Mouse (Mus musculus): ENCODE measurements around the gene Pax6. TPM values are rescaled to one million over a fixed set of nuclear protein-coding genes. Genes with fewer than 3 reads are reported as not detected.

The Pax6 gene
- polyA plus RNA-seq (2015; fragmentation: Nextera tagmentation; extraction: Ambion mirVana): 0.63 and 0.67 TPM in 2 replicates

DNA sequence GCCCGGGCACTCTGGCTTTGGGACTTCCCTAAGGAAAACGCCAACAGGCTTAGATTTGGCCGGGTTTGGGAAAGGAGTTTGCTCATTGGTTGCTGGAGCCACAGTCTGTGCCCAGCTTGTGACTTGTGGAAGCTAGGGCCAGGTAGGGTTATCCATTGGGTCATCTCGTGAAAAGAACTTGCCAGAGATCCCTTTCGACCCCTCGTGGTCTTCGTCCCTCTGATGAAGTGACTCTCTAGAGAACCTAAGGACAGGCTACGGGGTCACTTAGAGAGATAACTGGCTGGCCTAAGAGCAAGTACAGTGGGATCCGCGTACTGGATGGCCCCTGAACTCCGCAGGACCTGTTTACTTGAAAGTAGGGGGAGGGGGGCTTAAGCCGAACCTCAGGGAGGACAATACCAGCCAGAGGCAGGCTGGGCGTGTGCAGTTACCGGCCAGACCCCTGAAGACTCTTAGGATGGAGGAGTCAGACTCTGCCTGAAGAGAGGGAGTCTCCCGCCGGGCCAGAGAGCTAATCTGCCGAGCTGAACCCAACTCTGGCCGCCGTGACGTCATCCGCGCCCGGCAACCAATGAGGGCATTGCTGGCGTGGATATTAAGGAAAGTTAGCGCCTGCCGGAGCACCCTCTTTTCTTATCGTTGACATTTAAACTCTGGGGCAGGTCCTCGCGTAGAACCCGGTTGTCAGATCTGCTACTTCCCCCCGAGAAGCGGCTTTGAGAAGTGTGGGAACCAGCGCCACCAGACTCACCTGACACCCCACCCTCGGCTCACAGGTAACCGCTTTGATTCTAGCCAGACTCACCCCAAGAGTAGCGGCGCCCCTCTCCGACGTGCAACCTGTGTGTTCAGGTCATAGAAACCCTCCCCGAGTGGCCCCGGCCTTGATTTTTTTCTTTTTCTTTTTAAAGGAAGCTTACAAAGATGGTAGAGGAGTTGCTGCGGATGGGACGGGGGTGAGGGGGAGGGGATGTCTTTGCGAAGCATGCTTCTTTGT lies at the start of gene Pax6:
Gene Pax6 (plus strand): TSS at position 630 of the 1,000 bp plus-strand sequence.
- H3K9ac ChIP-seq (ENCODE audit: low read length): no peak within 1 kb of the TSS
- ATAC-seq (ENCODE audit: low FRiP score, low TSS enrichment) (no peak), DNase-seq (ENCODE audit: low spot score) (peak; percentile 16)
- no peak within 1 kb of the TSS for H3K27ac ChIP-seq (replicated peaks)
- H3K4me2 ChIP-seq (replicated peaks; ENCODE audit: low read depth): no peak within 1 kb of the TSS
- no peaks in the 10 kb centered on the region for H3K36me3 ChIP-seq (ENCODE audit: control insufficient read depth, insufficient read depth, low read length)
- 0 out of 2 replicates have a peak, but pooled peaks cover under 1% of the 10 kb centered on the region for H3K4me1 ChIP-seq (replicated peaks; ENCODE audit: control insufficient read depth, insufficient read depth)
- 2% methylated on average over 44 of the region's 44 CpGs for WGBS
- H3K9me3 ChIP-seq (ENCODE audit: control insufficient read depth, low read length): no peaks in the 10 kb centered on the region
- peaks cover 39% of the 10 kb centered on the region for H3K27me3 ChIP-seq (ENCODE audit: control insufficient read depth, insufficient read depth, low read length)
- TF ChIP-seq CTCF (IDR thresholded peaks at IDR 0.05; ENCODE audit: low read depth) (no peak), EP300 (optimal IDR thresholded peaks at IDR 0.05) (no peak)
- 0 out of 2 replicates have a peak within 1 kb of the TSS, but pooled peaks have one; percentile 8 for H3K4me3 ChIP-seq (ENCODE audit: low read depth, low read length)

DNA sequence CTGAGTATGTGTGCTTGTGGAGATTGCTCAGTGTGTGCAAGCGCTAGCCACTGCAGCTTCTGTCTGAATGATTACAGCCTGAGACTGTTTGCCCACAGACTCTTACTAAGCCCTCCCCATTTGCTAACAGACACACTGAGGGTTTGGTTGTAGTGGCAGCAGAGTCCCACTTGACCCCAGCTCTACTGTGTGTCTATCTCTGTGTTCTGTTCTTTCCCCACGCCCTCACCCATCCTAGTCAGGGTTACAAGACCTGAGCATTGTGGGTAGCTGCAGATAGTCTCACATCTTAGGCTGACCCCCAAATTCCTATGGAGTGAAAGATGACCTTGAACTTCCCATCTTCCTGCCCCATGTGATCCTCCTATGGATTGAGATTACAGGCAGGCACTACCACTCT lies 19.8 kb upstream of the Pax6 start:
- Histone ChIP-seq H3K27ac (replicated peaks) (no peak overlapping the region), H3K9ac (ENCODE audit: low read length) (no peak overlapping the region), H3K4me2 (replicated peaks; ENCODE audit: low read depth) (no peak overlapping the region), H3K4me3 (ENCODE audit: low read depth, low read length) (no peak overlapping the region), H3K4me1 (replicated peaks; ENCODE audit: control insufficient read depth, insufficient read depth) (no peaks in the 10 kb centered on the region), H3K36me3 (ENCODE audit: control insufficient read depth, insufficient read depth, low read length) (no peaks in the 10 kb centered on the region), H3K9me3 (ENCODE audit: control insufficient read depth, low read length) (no peaks in the 10 kb centered on the region), H3K27me3 (ENCODE audit: control insufficient read depth, insufficient read depth, low read length) (no peaks in the 10 kb centered on the region)
- no peak for DNase-seq (ENCODE audit: low spot score)
- no peak for ATAC-seq (ENCODE audit: low FRiP score, low TSS enrichment)
- TF ChIP-seq EP300 (optimal IDR thresholded peaks at IDR 0.05): no peak
- TF ChIP-seq CTCF (IDR thresholded peaks at IDR 0.05; ENCODE audit: low read depth): no peak
- WGBS: 67% methylated on average over 2 of the region's 2 CpGs

DNA sequence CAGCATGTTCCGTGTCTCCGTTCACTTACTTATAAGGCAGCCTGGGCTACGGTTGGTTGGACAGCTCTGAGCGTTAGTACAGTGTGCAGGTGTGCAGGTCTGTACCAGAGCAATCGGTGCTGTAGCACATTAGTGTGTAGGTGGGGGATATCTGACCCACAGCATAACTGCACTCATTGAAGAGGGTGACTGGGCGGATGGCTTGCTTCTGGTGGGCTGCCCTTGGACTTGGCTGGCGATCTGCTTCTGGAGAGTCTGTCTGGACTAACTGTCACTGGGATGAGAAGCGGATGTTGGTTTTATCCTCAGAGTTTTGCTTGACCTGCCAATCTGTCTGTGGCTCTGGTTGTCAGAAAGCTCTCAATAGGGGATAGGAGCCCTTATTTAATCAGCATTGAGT lies 12.2 kb upstream of the Pax6 start:
- H3K27ac ChIP-seq (replicated peaks): no peak overlapping the region
- H3K4me3 ChIP-seq (ENCODE audit: low read depth, low read length): no peak overlapping the region
- TF ChIP-seq CTCF (IDR thresholded peaks at IDR 0.05; ENCODE audit: low read depth) (no peak), EP300 (optimal IDR thresholded peaks at IDR 0.05) (no peak)
- ATAC-seq (ENCODE audit: low FRiP score, low TSS enrichment): no peak
- no peaks in the 10 kb centered on the region for H3K9me3 ChIP-seq (ENCODE audit: control insufficient read depth, low read length)
- DNase-seq (ENCODE audit: low spot score): no peak
- H3K4me2 ChIP-seq (replicated peaks; ENCODE audit: low read depth): no peak overlapping the region
- H3K36me3 ChIP-seq (ENCODE audit: control insufficient read depth, insufficient read depth, low read length): no peaks in the 10 kb centered on the region
- 76% methylated on average over 8 of the region's 8 CpGs for WGBS
- no peaks in the 10 kb centered on the region for H3K4me1 ChIP-seq (replicated peaks; ENCODE audit: control insufficient read depth, insufficient read depth)
- peaks cover 15% of the 10 kb centered on the region; the same call in 1 of the 2 replicates for H3K27me3 ChIP-seq (ENCODE audit: control insufficient read depth, insufficient read depth, low read length)
- no peak overlapping the region for H3K9ac ChIP-seq (ENCODE audit: low read length)

DNA sequence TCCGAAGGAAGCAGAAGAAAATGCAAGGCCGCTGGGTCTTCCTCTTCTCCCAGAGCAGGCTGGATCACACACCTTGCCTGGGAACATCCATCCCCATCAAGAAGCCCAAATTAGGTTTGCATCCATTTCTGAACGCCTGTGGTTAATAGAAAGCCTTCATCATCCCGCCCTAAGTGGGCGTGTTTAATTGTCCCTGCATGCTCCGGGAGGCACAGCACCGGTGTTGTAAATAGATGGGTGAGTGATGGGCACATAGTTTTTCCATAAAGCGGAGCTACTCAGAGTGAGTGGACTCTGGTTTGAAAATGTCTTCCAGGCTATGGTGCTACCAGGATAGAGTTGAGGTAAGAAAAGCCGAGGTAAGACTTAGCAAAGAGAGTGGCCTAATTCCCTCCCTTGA lies 9.3 kb upstream of the Pax6 start:
- Histone ChIP-seq H3K4me3 (ENCODE audit: low read depth, low read length) (no peak overlapping the region), H3K27ac (replicated peaks) (no peak overlapping the region), H3K9ac (ENCODE audit: low read length) (no peak overlapping the region), H3K9me3 (ENCODE audit: control insufficient read depth, low read length) (no peaks in the 10 kb centered on the region), H3K36me3 (ENCODE audit: control insufficient read depth, insufficient read depth, low read length) (no peaks in the 10 kb centered on the region), H3K4me2 (replicated peaks; ENCODE audit: low read depth) (no peak overlapping the region), H3K27me3 (ENCODE audit: control insufficient read depth, insufficient read depth, low read length) (peaks cover 23% of the 10 kb centered on the region; the same call in 1 of the 2 replicates), H3K4me1 (replicated peaks; ENCODE audit: control insufficient read depth, insufficient read depth) (no peaks in the 10 kb centered on the region)
- ATAC-seq (ENCODE audit: low FRiP score, low TSS enrichment) (no peak), DNase-seq (ENCODE audit: low spot score) (no peak)
- WGBS: 7% methylated on average over 9 of the region's 9 CpGs
- no peak for TF ChIP-seq CTCF (IDR thresholded peaks at IDR 0.05; ENCODE audit: low read depth)
- TF ChIP-seq EP300 (optimal IDR thresholded peaks at IDR 0.05): no peak

DNA sequence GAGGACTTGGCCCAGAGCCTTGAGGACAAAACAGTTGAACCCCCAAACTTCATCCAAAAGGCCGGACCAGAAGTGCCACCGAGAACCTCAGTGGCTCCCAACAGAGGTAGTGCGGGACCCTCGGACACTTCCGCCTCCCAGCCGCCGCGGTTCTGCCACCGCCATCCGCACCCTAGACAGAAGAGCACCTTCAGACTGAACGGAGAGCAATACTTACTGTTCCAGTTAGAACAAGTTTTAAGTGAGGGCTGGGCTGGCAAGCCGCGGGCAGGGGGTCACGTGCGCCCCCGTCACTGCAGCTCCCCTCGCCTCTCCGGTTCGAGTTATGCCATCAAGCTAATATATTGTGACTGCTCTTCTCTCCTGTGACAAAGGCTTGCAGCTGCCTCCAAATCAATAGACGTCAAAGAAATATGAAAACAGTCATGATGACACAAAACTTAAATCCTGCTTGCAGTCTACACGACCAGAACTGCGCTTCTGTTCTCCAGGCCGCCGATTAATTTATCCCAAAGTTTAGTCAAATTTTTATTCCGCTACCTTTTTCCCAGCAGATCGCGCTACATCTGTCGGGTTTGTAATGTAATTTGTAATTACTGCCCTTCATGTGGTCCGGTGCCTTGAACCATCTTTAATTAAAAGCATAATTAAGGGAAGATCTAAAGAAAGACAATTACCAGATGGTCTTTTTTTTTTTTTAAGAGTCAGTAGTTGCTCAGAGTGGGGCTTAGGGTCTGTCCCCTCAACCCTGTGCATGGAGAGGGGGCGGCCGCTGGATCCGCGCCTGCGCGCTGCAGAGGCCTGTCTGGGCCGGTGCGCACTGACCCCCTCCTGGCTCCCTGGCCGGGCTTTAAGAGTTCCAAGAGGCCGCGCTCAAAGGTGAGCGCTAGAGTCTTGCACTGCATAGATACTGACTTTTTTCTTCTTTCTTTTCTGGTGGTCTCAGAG lies 8.5 kb upstream of the Pax6 start:
- Histone ChIP-seq H3K4me3 (ENCODE audit: low read depth, low read length) (no peak overlapping the region), H3K4me1 (replicated peaks; ENCODE audit: control insufficient read depth, insufficient read depth) (no peaks in the 10 kb centered on the region), H3K4me2 (replicated peaks; ENCODE audit: low read depth) (no peak overlapping the region), H3K36me3 (ENCODE audit: control insufficient read depth, insufficient read depth, low read length) (no peaks in the 10 kb centered on the region), H3K27ac (replicated peaks) (no peak overlapping the region), H3K27me3 (ENCODE audit: control insufficient read depth, insufficient read depth, low read length) (peaks cover 25% of the 10 kb centered on the region; the same call in 1 of the 2 replicates), H3K9ac (ENCODE audit: low read length) (no peak overlapping the region; the same call in 1 of the 2 replicates), H3K9me3 (ENCODE audit: control insufficient read depth, low read length) (no peaks in the 10 kb centered on the region)
- ATAC-seq (ENCODE audit: low FRiP score, low TSS enrichment) (no peak), DNase-seq (ENCODE audit: low spot score) (no peak)
- TF ChIP-seq CTCF (IDR thresholded peaks at IDR 0.05; ENCODE audit: low read depth) (no peak), EP300 (optimal IDR thresholded peaks at IDR 0.05) (no peak)
- WGBS: 2% methylated on average over 41 of the region's 41 CpGs
